In genomic region chr9:72807420-72808005, GRCm38 (mm10) we compare ENCODE assay signal across 8 mouse cellular contexts. TPM values are rescaled to one million over a fixed set of nuclear protein-coding genes. Genes with fewer than 3 reads are reported as not detected.
DNase-seq lines count a peak whose midpoint lies in the region; ATAC-seq and TF ChIP-seq lines count a peak whose summit lies in the region.

No protein-coding gene starts in this region.

- H3K9me3 ChIP-seq in heart, embryonic 10.5 days, result no peaks in the 10 kb centered on the region
- H3K9me3 ChIP-seq in liver, embryonic 12.5 days (replicated peaks), result no peaks in the 10 kb centered on the region

- H3K27ac ChIP-seq in heart, embryonic 10.5 days, result peak overlapping the region; percentile 99
- no peak overlapping the region for H3K27ac ChIP-seq in liver, embryonic 12.5 days

- under 1% methylated on average over 51 of the region's 52 CpGs for WGBS in heart, embryonic 10.5 days
- WGBS in liver, embryonic 12.5 days (ENCODE audit: insufficient replicate concordance), result under 1% methylated on average over 52 of the region's 52 CpGs

- ATAC-seq in Patski, result peak; percentile 66
- ATAC-seq in liver, embryonic 12.5 days, result peak; percentile 24; the same call in 1 of the 2 replicates

- in situ Hi-C loops in Patski (cut with MboI; ENCODE audit: low pct_unique_long_range_greater_than_20kb), result no loop called here

- peak overlapping the region; percentile 61; the same call in 1 of the 2 replicates for H3K9ac ChIP-seq in liver, embryonic 12.5 days

- TF ChIP-seq CTCF in Patski (IDR thresholded peaks at IDR 0.05), result peak; percentile 73

- H3K4me1 ChIP-seq in heart, embryonic 10.5 days, result peaks cover 57% of the 10 kb centered on the region
- H3K4me1 ChIP-seq in liver, embryonic 12.5 days, result peaks cover 28% of the 10 kb centered on the region

- H3K36me3 ChIP-seq in heart, embryonic 10.5 days, result peaks cover 12% of the 10 kb centered on the region
- H3K36me3 ChIP-seq in liver, embryonic 12.5 days, result no peaks in the 10 kb centered on the region

- CTCF ChIA-PET in Patski (lab: Charles Lee), result interaction anchor here (0.8 to 3.0 kb wide), 7 partner anchors 30 to 84 kb away, joined by 3 to 17 read pairs (median 4); no protein-coding TSS in a partner anchor

- peak; percentile 63 for DNase-seq in 3134 (ENCODE audit: extremely low read depth, insufficient read length, low spot score)
- DNase-seq in Patski (ENCODE audit: low read depth, low spot score), result no peak
- peak; percentile 77 for DNase-seq in embryo, embryonic 10.5 days (ENCODE audit: low spot score)
- peak; percentile 80 for DNase-seq in heart, embryonic 10.5 days (ENCODE audit: low spot score)
- DNase-seq in kidney, postnatal 25 days, result peak; percentile 41 to 52
- peak; percentile 72 for DNase-seq in retina, embryonic 14.5 days (ENCODE audit: low spot score)
- peak; percentile 77 for DNase-seq in yolk sac, embryonic 10.5 days (ENCODE audit: low spot score)

- POLR2A ChIA-PET in Patski (lab: Charles Lee), result interaction anchor here (0.5 to 1.1 kb wide), 6 partner anchors 15 to 155 kb away, joined by 3 read pairs; no protein-coding TSS in a partner anchor

- peak overlapping the region; percentile 79 for H3K4me2 ChIP-seq in liver, embryonic 12.5 days

- H3K4me3 ChIP-seq in heart, embryonic 10.5 days, result peak overlapping the region; percentile 90
- H3K4me3 ChIP-seq in liver, embryonic 12.5 days, result peak overlapping the region; percentile 61

- H3K27me3 ChIP-seq in Patski, result no peaks in the 10 kb centered on the region
- no peaks in the 10 kb centered on the region for H3K27me3 ChIP-seq in heart, embryonic 10.5 days (ENCODE audit: insufficient read depth, poor library complexity, severe bottlenecking)
- H3K27me3 ChIP-seq in liver, embryonic 12.5 days (replicated peaks), result peaks cover 66% of the 10 kb centered on the region

RNA-seq across cellular contexts. Expression of gene Prtg, which starts 0.8 kb away (rescaled TPM):
- polyA plus RNA-seq in Patski (2021), result 2.1 TPM
- 7.6 and 11.1 TPM in 2 replicates for polyA plus RNA-seq in heart, embryonic 10.5 days (2016; fragmentation: Nextera tagmentation; extraction: Ambion mirVana)
- 0.37 and 0.52 TPM in 2 replicates for polyA plus RNA-seq in liver, embryonic 12.5 days (2016; fragmentation: Nextera tagmentation; extraction: Ambion mirVana)
